Mouse (Mus musculus): ENCODE measurements at regions not wholly inside any gene's neighbourhood (a gene's known extent, or its start where the extent isn't known, plus 50 kb on each side); places are given as distances from the start of the nearest gene placed in this dataset.

GRCm38 (mm10) chr7:121335390-121336109, 56.1 kb upstream of the Hs3st2 start:
- WGBS: 61% methylated on average over 9 of the region's 9 CpGs
- DNase-seq (ENCODE audit: low read depth, low spot score): no peak

GRCm38 (mm10) chr7:121339942-121340341, 51.7 kb upstream of the Hs3st2 start:
- 42% methylated on average over 3 of the region's 3 CpGs for WGBS
- no peak for DNase-seq (ENCODE audit: low read depth, low spot score)

Measured in large intestine, adult 2 months (tissue).